Mouse (Mus musculus) embryonic facial prominence, embryonic 12.5 days (tissue): ENCODE measurements around the gene Mfsd6. TPM values are rescaled to one million over a fixed set of nuclear protein-coding genes. Genes with fewer than 3 reads are reported as not detected.

Experiments
- ATAC-seq: fragments of 200-750 bp; cut with Nextera tagmentation; 2 replicates; pipeline ENCODE4 v1.8.0; 2017; ENCODE audit not compliant: insufficient number of reproducible peaks, insufficient read depth, low FRiP score, low TSS enrichment
- H3K27ac ChIP-seq: fragments of 300-500 bp; sonication (generic); 2 replicates; pipeline ENCODE4 v1.5.1; 2016; ENCODE audit warnings: mild to moderate bottlenecking
- H3K27me3 ChIP-seq: fragments of 300-500 bp; sonication (generic); 2 replicates; pipeline ENCODE4 v1.6.1; 2016; ENCODE audit warnings: mild to moderate bottlenecking, moderate library complexity
- H3K36me3 ChIP-seq: fragments of 300-500 bp; sonication (generic); 2 replicates; pipeline ENCODE4 v1.6.1; 2016; ENCODE audit warnings: mild to moderate bottlenecking
- H3K4me1 ChIP-seq: fragments of 300-500 bp; sonication (generic); 2 replicates; pipeline ENCODE4 v1.6.1; 2016
- H3K4me2 ChIP-seq: fragments of 300-500 bp; sonication (generic); replicated peaks from 2 replicates; pipeline ENCODE4 v1.6.1; 2016; ENCODE audit warnings: mild to moderate bottlenecking, moderate library complexity
- H3K4me3 ChIP-seq: fragments of 300-500 bp; sonication (generic); 2 replicates; pipeline ENCODE4 v1.5.1; 2016; ENCODE audit warnings: mild to moderate bottlenecking
- H3K9ac ChIP-seq: fragments of 300-500 bp; sonication (generic); 2 replicates; pipeline ENCODE4 v1.6.1; 2016; ENCODE audit warnings: mild to moderate bottlenecking, moderate library complexity
- H3K9me3 ChIP-seq: fragments of 300-500 bp; sonication (generic); 2 replicates; pipeline ENCODE4 v1.6.1; 2016; ENCODE audit warnings: mild to moderate bottlenecking, moderate library complexity
- WGBS: fragments of 180-500 bp; shearing (Covaris S2); methylation state at CpG from one replicate; pipeline ENCODE4 v1.1.7; 2016; 5-methylcytosine and 5-hydroxymethylcytosine counted together
- polyA plus RNA-seq: library from polyadenylated mRNA; unstranded; fragments of >200 nt; fragmentation: Nextera tagmentation; extraction: Ambion mirVana; gene quantifications from 2 replicates; pipeline ENCODE4 v1.2.1, GENCODE M21; 2016

Gene Mfsd6
- polyA plus RNA-seq, 1 experiment from 2014 or later: 1.6 TPM

DNA sequence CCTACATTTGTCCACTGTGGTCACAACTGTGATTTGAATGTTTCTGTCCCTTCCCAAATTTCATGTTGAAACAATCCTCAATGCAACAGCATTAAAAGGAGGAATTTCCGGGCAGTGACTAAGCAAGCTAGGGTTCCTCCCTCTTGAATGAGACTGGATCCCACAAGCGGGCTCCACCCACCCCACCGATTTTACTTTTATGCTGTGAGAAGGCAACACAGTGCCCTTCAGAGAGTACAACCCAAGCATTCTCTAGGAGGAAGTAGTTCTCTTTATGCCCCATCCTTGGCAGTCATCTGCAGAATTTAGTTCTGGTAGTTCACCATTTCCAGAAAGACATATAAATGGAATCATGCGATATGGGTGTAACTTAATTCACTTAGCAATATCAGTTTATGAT, 6.9 kb upstream of the Mfsd6 start:
- Histone ChIP-seq H3K27ac (no peak overlapping the region), H3K4me2 (no peak overlapping the region), H3K4me1 (no peaks in the 10 kb centered on the region), H3K36me3 (no peaks in the 10 kb centered on the region), H3K4me3 (no peak overlapping the region), H3K9me3 (no peaks in the 10 kb centered on the region), H3K27me3 (0 out of 2 replicates have a peak, but pooled peaks cover 2% of the 10 kb centered on the region), H3K9ac (no peak overlapping the region)
- WGBS: 85% methylated on average over 4 of the region's 4 CpGs
- no peak for ATAC-seq

DNA sequence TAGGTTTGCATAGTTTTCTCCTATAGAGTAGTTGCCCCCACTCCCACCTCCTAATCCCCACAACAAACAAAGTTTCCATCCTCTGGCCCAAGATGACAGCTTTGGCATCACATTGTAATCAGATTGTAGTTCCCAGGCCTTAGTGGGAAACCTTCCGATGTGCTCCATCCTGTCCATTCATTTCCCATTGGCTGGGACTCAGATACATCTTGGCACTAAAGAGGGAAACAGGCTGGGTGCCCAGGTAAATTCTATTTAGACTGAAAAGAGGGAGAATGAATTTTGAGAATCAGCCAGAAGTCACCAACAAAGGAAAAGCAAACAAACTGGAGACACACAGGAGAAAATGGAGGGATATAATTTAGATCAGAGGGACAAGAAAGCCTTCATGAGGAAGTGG, 3.0 kb upstream of the Mfsd6 start:
- WGBS: 75% methylated on average over 1 of the region's 1 CpGs
- Histone ChIP-seq H3K4me1 (0 out of 2 replicates have a peak, but pooled peaks cover 6% of the 10 kb centered on the region), H3K4me3 (no peak overlapping the region), H3K9me3 (no peaks in the 10 kb centered on the region), H3K27me3 (peaks cover 32% of the 10 kb centered on the region), H3K9ac (no peak overlapping the region), H3K4me2 (no peak overlapping the region), H3K27ac (no peak overlapping the region), H3K36me3 (no peaks in the 10 kb centered on the region)
- no peak for ATAC-seq

DNA sequence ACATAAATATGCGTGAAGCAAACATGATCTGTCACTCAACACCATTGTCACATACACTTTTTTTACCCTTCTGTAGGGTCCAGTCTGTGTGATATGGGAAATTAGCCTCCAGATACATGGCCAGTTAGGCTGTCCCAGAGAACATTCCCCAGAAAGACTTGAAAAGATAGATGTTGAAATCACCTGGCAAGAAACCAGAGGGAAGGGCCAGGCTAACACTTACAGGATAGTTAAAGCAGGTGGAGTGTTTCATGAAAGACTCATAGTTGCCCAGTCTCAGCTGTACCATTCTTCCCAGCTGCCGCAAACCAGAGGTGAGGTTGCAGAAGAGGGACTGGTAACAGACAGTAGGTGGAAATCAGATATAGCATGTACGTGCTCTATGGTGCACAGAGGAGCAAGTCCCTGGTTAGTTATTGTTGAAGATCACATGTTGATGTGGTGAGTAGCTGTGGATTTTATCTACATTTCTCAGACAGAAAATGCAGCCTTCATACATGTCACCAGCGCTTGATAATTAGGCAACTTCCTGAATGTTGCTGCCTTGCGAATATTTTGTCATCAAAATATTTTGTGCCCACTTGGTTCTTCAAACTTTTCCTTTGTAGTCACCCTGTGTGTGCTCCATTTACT, 1.7 kb upstream of the Mfsd6 start:
- 85% methylated on average over 5 of the region's 5 CpGs for WGBS
- peaks cover 32% of the 10 kb centered on the region for H3K27me3 ChIP-seq
- no peak overlapping the region for H3K27ac ChIP-seq
- no peak overlapping the region for H3K4me2 ChIP-seq
- 0 out of 2 replicates have a peak, but pooled peaks cover 6% of the 10 kb centered on the region for H3K4me1 ChIP-seq
- ATAC-seq: no peak
- no peak overlapping the region for H3K9ac ChIP-seq
- no peaks in the 10 kb centered on the region for H3K36me3 ChIP-seq
- no peaks in the 10 kb centered on the region for H3K9me3 ChIP-seq
- H3K4me3 ChIP-seq: no peak overlapping the region

DNA sequence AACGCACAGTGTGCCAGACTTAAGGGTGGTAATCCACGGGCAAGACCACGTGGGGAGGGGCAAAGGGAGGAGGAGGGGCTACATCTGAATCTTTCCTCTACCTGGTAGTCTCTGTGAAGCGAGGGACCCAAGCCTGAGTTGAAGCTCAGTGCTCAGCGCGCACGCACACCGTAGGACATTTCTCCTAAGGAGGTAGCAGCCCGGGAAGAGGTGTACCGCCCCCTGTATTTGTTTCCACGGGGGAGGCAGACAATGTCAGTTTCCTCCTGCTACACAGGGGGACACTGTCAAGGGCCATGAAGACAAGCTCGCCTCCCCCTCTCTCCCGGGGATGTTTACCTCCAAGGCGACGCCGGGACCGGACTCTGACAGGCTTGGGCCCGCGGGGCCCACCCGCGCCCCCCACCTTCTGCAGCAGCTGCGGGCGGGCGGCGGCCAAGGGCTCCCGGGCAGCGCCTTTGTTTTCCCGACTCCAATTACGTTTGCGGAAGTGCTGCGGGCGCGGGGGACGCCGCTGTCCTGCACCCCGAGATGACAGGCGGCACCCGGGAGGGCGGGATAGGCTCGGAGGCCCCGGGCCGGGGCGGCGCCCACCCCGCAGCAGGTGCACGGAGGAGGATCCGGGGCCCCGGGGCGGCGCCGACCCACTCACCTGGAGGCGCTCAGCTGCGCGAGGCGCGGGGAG, 749 bp downstream of the Mfsd6 start:
- 0 out of 2 replicates have a peak, but pooled peaks cover 6% of the 10 kb centered on the region for H3K4me1 ChIP-seq
- WGBS: under 1% methylated on average over 56 of the region's 56 CpGs
- H3K4me2 ChIP-seq: peak overlapping the region; percentile 98
- peak overlapping the region; percentile 74 for H3K4me3 ChIP-seq
- peaks cover 32% of the 10 kb centered on the region for H3K27me3 ChIP-seq
- H3K9me3 ChIP-seq: no peaks in the 10 kb centered on the region
- H3K36me3 ChIP-seq: no peaks in the 10 kb centered on the region
- H3K9ac ChIP-seq: peak overlapping the region; percentile 57
- H3K27ac ChIP-seq: 0 out of 2 replicates have a peak overlapping the region, but pooled peaks have one; percentile 1
- peak; percentile 79 for ATAC-seq

DNA sequence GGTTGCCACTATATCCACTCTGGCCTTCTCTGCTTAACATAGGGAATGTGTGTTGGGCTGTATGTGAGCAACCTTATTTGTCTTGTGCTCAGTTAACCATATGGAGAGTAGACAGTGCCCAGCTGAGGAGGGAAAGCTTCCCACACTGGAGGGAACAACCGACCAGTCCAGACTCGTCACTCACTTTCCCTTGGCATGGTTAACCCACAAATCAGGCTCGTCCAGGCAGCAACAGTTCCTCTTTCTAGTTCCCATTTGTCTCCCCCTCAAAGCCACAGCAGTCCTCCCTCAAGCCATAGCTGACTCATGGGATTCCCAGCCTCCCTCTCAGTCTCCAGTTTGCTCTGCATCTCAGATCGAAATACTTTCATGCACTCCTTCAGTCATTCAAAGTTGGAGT, 4.7 kb downstream of the Mfsd6 start:
- Histone ChIP-seq H3K27ac (no peak overlapping the region), H3K9me3 (no peaks in the 10 kb centered on the region), H3K27me3 (peaks cover 14% of the 10 kb centered on the region), H3K4me2 (no peak overlapping the region), H3K36me3 (no peaks in the 10 kb centered on the region), H3K4me3 (no peak overlapping the region), H3K4me1 (0 out of 2 replicates have a peak, but pooled peaks cover 5% of the 10 kb centered on the region), H3K9ac (no peak overlapping the region)
- 50% methylated on average over 4 of the region's 4 CpGs for WGBS
- no peak for ATAC-seq

DNA sequence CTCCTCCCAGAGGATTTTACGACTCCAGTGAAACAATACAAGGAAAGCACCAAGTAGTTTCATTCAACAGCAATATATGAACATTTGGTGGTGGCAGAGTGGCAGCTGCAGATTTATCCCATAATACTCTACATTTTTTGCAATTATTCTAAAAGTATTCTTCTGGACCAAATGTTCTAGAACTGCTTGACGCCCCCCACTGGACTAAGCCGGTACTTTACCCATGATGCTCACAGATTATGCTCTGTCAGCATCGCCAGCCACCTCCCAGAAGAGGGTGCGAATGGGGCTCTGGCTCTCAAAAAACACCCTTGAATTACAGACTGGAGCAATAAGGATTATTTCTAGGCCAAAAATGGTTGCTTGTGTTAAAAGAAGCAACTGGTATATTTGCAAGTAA, 8.2 kb downstream of the Mfsd6 start:
- no peak overlapping the region for H3K4me2 ChIP-seq
- 62% methylated on average over 5 of the region's 5 CpGs for WGBS
- H3K4me3 ChIP-seq: no peak overlapping the region
- no peak for ATAC-seq
- no peaks in the 10 kb centered on the region for H3K36me3 ChIP-seq
- no peak overlapping the region for H3K27ac ChIP-seq
- H3K4me1 ChIP-seq: no peaks in the 10 kb centered on the region
- H3K27me3 ChIP-seq: no peaks in the 10 kb centered on the region
- no peaks in the 10 kb centered on the region for H3K9me3 ChIP-seq
- no peak overlapping the region for H3K9ac ChIP-seq

DNA sequence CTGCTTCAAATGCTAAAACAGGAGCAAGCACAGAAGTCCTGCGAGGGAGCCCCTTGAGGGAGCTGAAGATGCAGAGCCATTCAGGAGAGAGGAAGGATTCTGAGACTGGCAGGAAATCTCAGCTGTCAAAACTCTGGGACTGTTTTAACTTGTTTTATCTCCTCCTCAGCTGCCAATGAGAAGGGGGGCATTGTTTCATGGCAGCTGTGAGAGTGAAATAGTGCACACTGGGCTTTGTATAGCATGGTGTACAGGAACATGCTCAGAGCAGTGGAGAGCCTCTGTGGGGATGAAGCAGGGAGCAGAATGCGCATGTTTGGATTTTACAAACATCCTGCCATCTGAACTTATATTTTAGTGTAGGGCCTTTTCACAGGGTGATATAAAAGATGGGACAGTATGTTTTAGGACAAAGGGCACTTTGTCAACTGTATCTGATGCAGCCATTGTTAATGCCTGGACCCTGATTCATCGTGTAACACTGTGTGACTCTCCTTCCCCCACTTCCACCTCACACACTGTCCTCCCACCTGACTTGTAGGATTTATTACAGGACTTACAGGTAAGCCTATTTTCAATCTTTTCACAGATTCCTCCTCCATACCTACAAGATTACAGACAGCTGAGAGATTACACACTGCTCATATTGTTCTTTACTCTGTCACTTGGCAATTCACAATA, 9.1 kb downstream of the Mfsd6 start:
- ATAC-seq: no peak
- no peak overlapping the region for H3K9ac ChIP-seq
- H3K4me3 ChIP-seq: no peak overlapping the region
- no peaks in the 10 kb centered on the region for H3K27me3 ChIP-seq
- 39% methylated on average over 3 of the region's 3 CpGs for WGBS
- no peaks in the 10 kb centered on the region for H3K9me3 ChIP-seq
- H3K36me3 ChIP-seq: no peaks in the 10 kb centered on the region
- H3K4me2 ChIP-seq: no peak overlapping the region
- no peak overlapping the region for H3K27ac ChIP-seq
- no peaks in the 10 kb centered on the region for H3K4me1 ChIP-seq

DNA sequence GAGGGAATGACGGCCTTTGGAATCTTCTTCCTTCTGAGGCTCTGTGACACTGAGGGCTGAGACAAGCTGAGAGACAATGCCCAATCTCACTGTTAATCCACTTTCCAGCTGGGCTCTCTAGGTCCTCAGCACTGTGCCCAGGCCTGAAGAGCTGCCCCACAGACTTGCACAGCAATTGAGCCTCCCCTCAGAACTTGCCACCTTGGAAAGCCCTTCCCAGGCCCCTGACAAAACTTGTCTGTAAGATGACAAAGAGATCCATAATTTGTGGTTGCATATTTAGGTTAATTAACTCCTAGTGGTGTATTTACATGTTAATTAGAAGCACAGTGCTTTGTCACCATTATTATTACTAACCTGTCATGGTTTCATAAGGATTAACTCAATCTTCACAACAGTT, 12.8 kb downstream of the Mfsd6 start:
- Histone ChIP-seq H3K9ac (no peak overlapping the region), H3K4me1 (no peaks in the 10 kb centered on the region), H3K36me3 (no peaks in the 10 kb centered on the region), H3K27me3 (no peaks in the 10 kb centered on the region), H3K4me2 (no peak overlapping the region), H3K27ac (no peak overlapping the region), H3K4me3 (no peak overlapping the region), H3K9me3 (no peaks in the 10 kb centered on the region)
- WGBS: 50% methylated on average over 1 of the region's 1 CpGs
- ATAC-seq: no peak

DNA sequence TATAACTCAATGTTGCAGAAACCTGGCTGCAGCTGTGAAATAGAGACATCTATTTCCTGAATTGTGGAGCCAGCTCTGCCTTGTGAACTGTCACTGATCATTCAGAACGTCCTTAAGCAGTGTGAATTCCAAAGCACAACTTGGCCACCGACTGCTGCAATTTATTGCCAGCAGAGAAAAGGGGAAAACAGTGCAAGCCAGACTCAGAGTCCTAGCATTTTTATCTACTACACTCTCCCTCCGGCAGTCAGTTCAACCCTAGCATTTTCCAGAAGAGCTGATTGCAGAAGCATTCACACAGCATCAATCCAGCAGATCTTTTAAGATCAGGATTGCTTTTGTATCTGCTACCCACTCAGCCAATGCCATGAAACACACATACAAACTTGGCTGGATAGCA, 13.2 kb downstream of the Mfsd6 start:
- no peak overlapping the region for H3K4me3 ChIP-seq
- H3K4me2 ChIP-seq: no peak overlapping the region
- H3K27me3 ChIP-seq: no peaks in the 10 kb centered on the region
- no peaks in the 10 kb centered on the region for H3K36me3 ChIP-seq
- no peaks in the 10 kb centered on the region for H3K4me1 ChIP-seq
- no peak for ATAC-seq
- H3K9me3 ChIP-seq: no peaks in the 10 kb centered on the region
- H3K9ac ChIP-seq: no peak overlapping the region
- WGBS: 52% methylated on average over 3 of the region's 3 CpGs
- no peak overlapping the region for H3K27ac ChIP-seq

DNA sequence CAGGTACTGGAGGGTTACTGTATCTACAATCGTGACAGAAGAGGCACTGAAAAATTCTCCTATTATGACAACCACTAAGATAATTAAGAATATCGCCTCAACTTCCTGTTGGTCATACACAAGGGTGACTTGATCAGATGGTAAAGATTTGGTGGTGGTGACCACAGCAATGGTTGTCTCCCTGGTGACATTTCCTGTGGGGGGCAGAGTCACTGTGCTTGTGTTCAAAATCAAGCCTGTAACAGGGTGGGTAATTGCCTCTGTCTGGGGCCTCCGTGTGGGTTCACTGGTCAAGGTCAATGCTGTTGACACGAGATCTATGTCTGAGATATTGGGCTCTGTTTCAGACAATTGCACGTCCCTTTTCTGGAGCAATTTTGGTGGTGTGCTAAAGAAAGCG, 18.5 kb downstream of the Mfsd6 start:
- 79% methylated on average over 6 of the region's 6 CpGs for WGBS
- no peaks in the 10 kb centered on the region for H3K36me3 ChIP-seq
- ATAC-seq: no peak

DNA sequence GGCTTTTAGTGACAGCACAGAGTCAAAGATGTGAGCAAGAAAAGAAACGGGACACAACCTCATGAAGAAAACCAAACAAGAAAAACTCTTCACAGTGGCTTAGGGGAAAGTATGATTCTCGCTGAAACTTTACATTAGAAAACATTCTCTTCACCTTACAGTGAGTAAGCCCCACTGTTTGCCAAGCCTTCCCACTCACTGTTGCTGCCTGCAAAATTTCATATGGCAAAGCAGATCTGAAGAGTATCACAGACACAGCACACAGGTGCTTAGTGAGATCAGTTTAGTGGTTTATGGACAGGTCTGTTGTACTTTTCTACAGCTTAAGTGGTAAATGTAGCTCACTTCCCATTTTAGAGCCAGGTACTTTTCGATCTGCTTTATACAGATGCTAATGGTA, 20.2 kb downstream of the Mfsd6 start:
- H3K36me3 ChIP-seq: no peaks in the 10 kb centered on the region
- no peak for ATAC-seq
- no peak overlapping the region for H3K27ac ChIP-seq
- WGBS: 86% methylated on average over 3 of the region's 3 CpGs
- no peak overlapping the region for H3K9ac ChIP-seq
- H3K4me1 ChIP-seq: no peaks in the 10 kb centered on the region
- H3K9me3 ChIP-seq: no peaks in the 10 kb centered on the region
- no peaks in the 10 kb centered on the region for H3K27me3 ChIP-seq
- H3K4me3 ChIP-seq: no peak overlapping the region
- no peak overlapping the region for H3K4me2 ChIP-seq

More for the DNA sequence above, 18.5 kb downstream of the Mfsd6 start:
- Histone ChIP-seq H3K4me2 (no peak overlapping the region), H3K9me3 (no peaks in the 10 kb centered on the region), H3K4me3 (no peak overlapping the region), H3K9ac (no peak overlapping the region), H3K27me3 (no peaks in the 10 kb centered on the region), H3K4me1 (no peaks in the 10 kb centered on the region), H3K27ac (no peak overlapping the region)
